Mouse (Mus musculus): ENCODE data around the gene Pip4k2c. TPM values are rescaled to one million over a fixed set of nuclear protein-coding genes. Genes with fewer than 3 reads are reported as not detected.

Gene Pip4k2c
- polyA plus RNA-seq (2016; fragmentation: Nextera tagmentation; extraction: Ambion mirVana): 25.3 and 25.9 TPM in 2 replicates

- peak within 1 kb of the TSS; percentile 82 for H3K27ac ChIP-seq (replicated peaks)
- peak; percentile 96 for DNase-seq (ENCODE audit: low spot score)
- H3K36me3 ChIP-seq (replicated peaks): peaks cover 25% of the 10 kb centered on the region
- peaks cover 20% of the 10 kb centered on the region for H3K4me1 ChIP-seq
- peak within 1 kb of the TSS; percentile 77 for H3K4me3 ChIP-seq
- no peaks in the 10 kb centered on the region for H3K27me3 ChIP-seq (replicated peaks; ENCODE audit: low read depth, poor library complexity, severe bottlenecking)
- no peaks in the 10 kb centered on the region for H3K9me3 ChIP-seq
- WGBS: under 1% methylated on average over 47 of the region's 47 CpGs
These were observed at the start of gene Pip4k2c for GRCm38 (mm10) chr10:127211414-127211854. TSS of gene Pip4k2c (minus strand) at chr10:127211585.

- H3K4me1 ChIP-seq: peaks cover 21% of the 10 kb centered on the region
- WGBS: 81% methylated on average over 8 of the region's 8 CpGs
These were observed 47.1 kb upstream of the Pip4k2c start for GRCm38 (mm10) chr10:127258489-127258888.

GRCm38 (mm10) chr10:127257790-127258189 lies 46.4 kb upstream of the Pip4k2c start:
- 86% methylated on average over 6 of the region's 6 CpGs for WGBS

More at GRCm38 (mm10) chr10:127258489-127258888, 47.1 kb upstream of the Pip4k2c start:
- Histone ChIP-seq H3K27me3 (replicated peaks; ENCODE audit: low read depth, poor library complexity, severe bottlenecking) (peaks cover 28% of the 10 kb centered on the region), H3K36me3 (replicated peaks) (no peaks in the 10 kb centered on the region), H3K27ac (replicated peaks) (no peak overlapping the region), H3K9me3 (no peaks in the 10 kb centered on the region), H3K4me3 (no peak overlapping the region)
- DNase-seq (ENCODE audit: low spot score): no peak

GRCm38 (mm10) chr10:127255625-127256345 lies 44.4 kb upstream of the Pip4k2c start:
- H3K36me3 ChIP-seq (replicated peaks): no peaks in the 10 kb centered on the region
- no peak overlapping the region for H3K27ac ChIP-seq (replicated peaks)
- 23% methylated on average over 14 of the region's 14 CpGs for WGBS
- peak overlapping the region; percentile 35 for H3K4me3 ChIP-seq
- peaks cover 14% of the 10 kb centered on the region for H3K4me1 ChIP-seq
- DNase-seq (ENCODE audit: low spot score): peak; percentile 83
- no peaks in the 10 kb centered on the region for H3K9me3 ChIP-seq
- H3K27me3 ChIP-seq (replicated peaks; ENCODE audit: low read depth, poor library complexity, severe bottlenecking): peaks cover under 1% of the 10 kb centered on the region; the same call in 1 of the 2 replicates

More at GRCm38 (mm10) chr10:127257790-127258189, 46.4 kb upstream of the Pip4k2c start:
- DNase-seq (ENCODE audit: low spot score): no peak
- Histone ChIP-seq H3K4me3 (no peak overlapping the region), H3K9me3 (no peaks in the 10 kb centered on the region), H3K4me1 (peaks cover 17% of the 10 kb centered on the region), H3K27me3 (replicated peaks; ENCODE audit: low read depth, poor library complexity, severe bottlenecking) (peaks cover 21% of the 10 kb centered on the region), H3K27ac (replicated peaks) (no peak overlapping the region), H3K36me3 (replicated peaks) (no peaks in the 10 kb centered on the region)

GRCm38 (mm10) chr10:127250810-127251209 lies 39.4 kb upstream of the Pip4k2c start:
- H3K36me3 ChIP-seq (replicated peaks): peaks cover 5% of the 10 kb centered on the region; the same call in 1 of the 2 replicates
- peaks cover 4% of the 10 kb centered on the region; the same call in 1 of the 2 replicates for H3K4me1 ChIP-seq
- H3K27ac ChIP-seq (replicated peaks): no peak overlapping the region
- H3K27me3 ChIP-seq (replicated peaks; ENCODE audit: low read depth, poor library complexity, severe bottlenecking): no peaks in the 10 kb centered on the region
- no peaks in the 10 kb centered on the region for H3K9me3 ChIP-seq
- 90% methylated on average over 5 of the region's 5 CpGs for WGBS
- H3K4me3 ChIP-seq: no peak overlapping the region
- DNase-seq (ENCODE audit: low spot score): no peak

GRCm38 (mm10) chr10:127238241-127238824 lies 26.9 kb upstream of the Pip4k2c start:
- H3K4me1 ChIP-seq: peaks cover 28% of the 10 kb centered on the region
- whole genome bisulfite sequencing: 71% methylated on average over 18 of the region's 18 CpGs

GRCm38 (mm10) chr10:127236541-127236940 lies 25.2 kb upstream of the Pip4k2c start:
- DNase-seq (ENCODE audit: low spot score): peak; percentile 60
- H3K27me3 ChIP-seq (replicated peaks; ENCODE audit: low read depth, poor library complexity, severe bottlenecking): peaks cover 26% of the 10 kb centered on the region
- WGBS: 26% methylated on average over 9 of the region's 9 CpGs

More at GRCm38 (mm10) chr10:127238241-127238824, 26.9 kb upstream of the Pip4k2c start:
- no peak for DNase-seq (ENCODE audit: low spot score)
- Histone ChIP-seq H3K27ac (replicated peaks) (no peak overlapping the region), H3K36me3 (replicated peaks) (peaks cover 38% of the 10 kb centered on the region), H3K9me3 (no peaks in the 10 kb centered on the region), H3K27me3 (replicated peaks; ENCODE audit: low read depth, poor library complexity, severe bottlenecking) (peaks cover 26% of the 10 kb centered on the region), H3K4me3 (no peak overlapping the region)

GRCm38 (mm10) chr10:127233141-127233540 lies 21.8 kb upstream of the Pip4k2c start:
- no peak for DNase-seq (ENCODE audit: low spot score)
- H3K27me3 ChIP-seq (replicated peaks; ENCODE audit: low read depth, poor library complexity, severe bottlenecking): 0 out of 2 replicates have a peak, but pooled peaks cover 19% of the 10 kb centered on the region
- H3K36me3 ChIP-seq (replicated peaks): peaks cover 3% of the 10 kb centered on the region
- H3K4me3 ChIP-seq: no peak overlapping the region
- 75% methylated on average over 9 of the region's 9 CpGs for WGBS
- H3K4me1 ChIP-seq: peaks cover 23% of the 10 kb centered on the region
- no peaks in the 10 kb centered on the region for H3K9me3 ChIP-seq
- no peak overlapping the region for H3K27ac ChIP-seq (replicated peaks)

More at GRCm38 (mm10) chr10:127236541-127236940, 25.2 kb upstream of the Pip4k2c start:
- Histone ChIP-seq H3K36me3 (replicated peaks) (peaks cover 24% of the 10 kb centered on the region), H3K4me3 (peak overlapping the region; percentile 2), H3K4me1 (peaks cover 30% of the 10 kb centered on the region), H3K27ac (replicated peaks) (peak overlapping the region; percentile 14), H3K9me3 (no peaks in the 10 kb centered on the region)

- Histone ChIP-seq H3K4me1 (peaks cover 14% of the 10 kb centered on the region), H3K4me3 (no peak overlapping the region), H3K9me3 (no peaks in the 10 kb centered on the region), H3K36me3 (replicated peaks) (no peaks in the 10 kb centered on the region; the same call in 1 of the 2 replicates), H3K27me3 (replicated peaks; ENCODE audit: low read depth, poor library complexity, severe bottlenecking) (peaks cover 26% of the 10 kb centered on the region; the same call in 1 of the 2 replicates), H3K27ac (replicated peaks) (no peak overlapping the region)
- DNase-seq (ENCODE audit: low spot score): no peak
- WGBS: 83% methylated on average over 14 of the region's 14 CpGs
These were observed 20.4 kb upstream of the Pip4k2c start for GRCm38 (mm10) chr10:127231741-127232140.

GRCm38 (mm10) chr10:127230693-127231092 lies 19.3 kb upstream of the Pip4k2c start:
- Histone ChIP-seq H3K4me3 (no peak overlapping the region), H3K4me1 (peaks cover 7% of the 10 kb centered on the region), H3K36me3 (replicated peaks) (no peaks in the 10 kb centered on the region; the same call in 1 of the 2 replicates), H3K9me3 (no peaks in the 10 kb centered on the region), H3K27ac (replicated peaks) (no peak overlapping the region), H3K27me3 (replicated peaks; ENCODE audit: low read depth, poor library complexity, severe bottlenecking) (peaks cover 33% of the 10 kb centered on the region; the same call in 1 of the 2 replicates)
- WGBS: 86% methylated on average over 12 of the region's 12 CpGs
- no peak for DNase-seq (ENCODE audit: low spot score)

- H3K36me3 ChIP-seq (replicated peaks): no peaks in the 10 kb centered on the region
- H3K4me1 ChIP-seq: peaks cover 11% of the 10 kb centered on the region
- no peaks in the 10 kb centered on the region for H3K9me3 ChIP-seq
- H3K27ac ChIP-seq (replicated peaks): no peak overlapping the region
- H3K27me3 ChIP-seq (replicated peaks; ENCODE audit: low read depth, poor library complexity, severe bottlenecking): peaks cover 31% of the 10 kb centered on the region; the same call in 1 of the 2 replicates
- no peak overlapping the region for H3K4me3 ChIP-seq
- peak; percentile 28 for DNase-seq (ENCODE audit: low spot score)
- 23% methylated on average over 4 of the region's 4 CpGs for WGBS
These were observed 17.5 kb upstream of the Pip4k2c start for GRCm38 (mm10) chr10:127228897-127229296.

- DNase-seq (ENCODE audit: low spot score): no peak
- Histone ChIP-seq H3K4me1 (peaks cover 17% of the 10 kb centered on the region), H3K36me3 (replicated peaks) (no peaks in the 10 kb centered on the region), H3K4me3 (no peak overlapping the region), H3K27me3 (replicated peaks; ENCODE audit: low read depth, poor library complexity, severe bottlenecking) (peaks cover 33% of the 10 kb centered on the region; the same call in 1 of the 2 replicates), H3K9me3 (no peaks in the 10 kb centered on the region), H3K27ac (replicated peaks) (no peak overlapping the region)
- WGBS: 85% methylated on average over 8 of the region's 8 CpGs
These were observed 15.8 kb upstream of the Pip4k2c start for GRCm38 (mm10) chr10:127227163-127227562.

Data from embryonic facial prominence, embryonic 10.5 days (tissue).